Mouse (Mus musculus) stomach, postnatal 0 days (tissue): ENCODE data around the gene Sema3f. TPM values are rescaled to one million over a fixed set of nuclear protein-coding genes. Genes with fewer than 3 reads are reported as not detected.
A peak's percentile ranks its signal among the peaks of the same experiment; 100 is the strongest.

ENCODE experiments used
- ATAC-seq: fragments of 200-750 bp; cut with Nextera tagmentation; 2 replicates; pipeline ENCODE4 v1.8.0; 2017; ENCODE audit not compliant: low FRiP score, low TSS enrichment
- DNase-seq: peaks from one replicate; pipeline ENCODE4 v3.0.0-alpha.2; 2016; ENCODE audit warnings: low spot score
- H3K27ac ChIP-seq: fragments of 300-500 bp; sonication (generic); replicated peaks from 2 replicates; pipeline ENCODE4 v1.5.1; 2014; ENCODE audit warnings: mild to moderate bottlenecking, control low read depth
- H3K27me3 ChIP-seq: fragments of 300-500 bp; sonication (generic); 2 replicates; pipeline ENCODE4 v1.6.1; 2014; ENCODE audit warnings: low read length; ENCODE audit not compliant: control insufficient read depth, insufficient read depth
- H3K36me3 ChIP-seq: fragments of 300-500 bp; sonication (generic); 2 replicates; pipeline ENCODE4 v1.6.1; 2014; ENCODE audit warnings: low read length, mixed read lengths; ENCODE audit not compliant: control insufficient read depth, insufficient read depth
- H3K4me1 ChIP-seq: fragments of 300-500 bp; sonication (generic); replicated peaks from 2 replicates; pipeline ENCODE4 v1.6.1; 2014; ENCODE audit warnings: antibody characterized with exemption; ENCODE audit not compliant: control insufficient read depth, insufficient read depth
- H3K4me2 ChIP-seq: fragments of 300-500 bp; sonication (generic); replicated peaks from 2 replicates; pipeline ENCODE4 v1.6.1; 2014; ENCODE audit warnings: low read depth, mild to moderate bottlenecking, control low read depth, moderate library complexity
- H3K4me3 ChIP-seq: fragments of 300-500 bp; sonication (generic); 2 replicates; pipeline ENCODE4 v1.5.1; 2014; ENCODE audit warnings: low read depth, low read length, control low read depth
- H3K9ac ChIP-seq: fragments of 300-500 bp; sonication (generic); 2 replicates; pipeline ENCODE4 v1.6.1; 2014; ENCODE audit warnings: mild to moderate bottlenecking, low read length, control low read depth, mixed read lengths
- H3K9me3 ChIP-seq: fragments of 300-500 bp; sonication (generic); 2 replicates; pipeline ENCODE4 v1.6.1; 2016; ENCODE audit warnings: low read length; ENCODE audit not compliant: control insufficient read depth
- CTCF ChIP-seq: IDR thresholded peaks from 2 replicates; pipeline ENCODE4 v1.5.1; 2016; ENCODE audit warnings: antibody characterized with exemption, low read depth, mild to moderate bottlenecking, moderate library complexity
- EP300 ChIP-seq: optimal IDR thresholded peaks from 2 replicates; pipeline ENCODE3; 2016; ENCODE audit warnings: antibody characterized with exemption
- WGBS: fragments of 180-500 bp; shearing (Covaris S2); extraction: QIAGEN DNeasy Blood & Tissue Kit; methylation state at CpG from one replicate; pipeline ENCODE4 v1.1.7; 2014; 5-methylcytosine and 5-hydroxymethylcytosine counted together
- polyA plus RNA-seq: library from polyadenylated mRNA; unstranded; fragments of >200 nt; fragmentation: Nextera tagmentation; extraction: Ambion mirVana; gene quantifications from 2 replicates; pipeline ENCODE4 v1.2.1, GENCODE M21; 2015

The Sema3f gene
- polyA plus RNA-seq, 1 experiment from 2014 or later = 11.7 TPM

DNA sequence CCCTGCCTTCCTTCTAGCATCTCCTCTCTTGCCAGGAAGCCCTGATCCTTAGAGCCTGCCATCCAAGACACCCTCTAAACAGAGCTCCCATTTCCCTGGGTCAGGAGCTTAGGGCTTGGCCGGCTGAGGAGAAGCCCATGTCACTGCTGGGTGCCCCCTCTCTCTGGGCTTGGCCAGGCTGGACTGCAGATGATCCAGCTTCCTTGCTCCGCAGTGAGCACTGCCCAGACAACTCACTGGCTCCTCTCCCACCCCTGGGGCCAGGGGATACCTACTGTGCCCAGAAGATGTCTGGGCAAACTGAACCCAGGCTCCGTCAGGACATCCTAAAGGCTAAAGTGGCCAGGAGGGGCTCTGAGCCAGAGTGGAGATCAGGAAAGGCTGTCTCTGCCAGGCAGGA lies 50.3 kb downstream of the Sema3f start:
- H3K4me2 ChIP-seq = no peak overlapping the region
- no peak overlapping the region for H3K9ac ChIP-seq
- WGBS = 89% methylated on average over 3 of the region's 3 CpGs
- H3K4me3 ChIP-seq = no peak overlapping the region
- no peaks in the 10 kb centered on the region for H3K4me1 ChIP-seq
- ATAC-seq (no peak), DNase-seq (no peak)
- no peaks in the 10 kb centered on the region for H3K27me3 ChIP-seq
- H3K27ac ChIP-seq = no peak overlapping the region
- TF ChIP-seq EP300 (no peak), CTCF (no peak)
- H3K36me3 ChIP-seq = no peaks in the 10 kb centered on the region
- H3K9me3 ChIP-seq = no peaks in the 10 kb centered on the region

DNA sequence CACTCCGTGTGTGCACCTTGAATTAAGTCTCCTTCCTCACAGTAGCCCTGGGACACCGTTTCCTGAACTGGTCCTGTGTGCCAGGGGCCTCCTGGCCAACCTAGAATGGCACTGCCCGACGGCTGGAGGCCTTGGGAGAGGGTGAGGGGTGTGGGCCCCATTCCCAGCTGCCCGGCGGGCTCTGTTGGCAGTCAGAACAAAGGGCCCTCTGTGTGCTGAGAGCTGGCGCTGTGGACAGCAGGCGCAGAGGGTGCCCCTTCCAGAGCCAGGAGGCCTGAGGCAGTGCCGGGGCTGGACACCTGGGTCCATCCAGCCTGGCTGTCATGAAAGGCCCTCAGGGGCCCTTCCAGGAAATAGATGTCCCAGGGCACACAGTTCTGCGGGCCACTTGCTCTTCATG lies 50.7 kb downstream of the Sema3f start:
- no peak overlapping the region for H3K4me3 ChIP-seq
- no peaks in the 10 kb centered on the region for H3K27me3 ChIP-seq
- peak; percentile 22; the same call in 1 of the 2 replicates for ATAC-seq
- no peak for TF ChIP-seq CTCF
- TF ChIP-seq EP300 = no peak
- no peak overlapping the region for H3K9ac ChIP-seq
- DNase-seq = peak; percentile 44
- 72% methylated on average over 10 of the region's 10 CpGs for WGBS
- H3K9me3 ChIP-seq = no peaks in the 10 kb centered on the region
- no peak overlapping the region for H3K4me2 ChIP-seq
- H3K27ac ChIP-seq = no peak overlapping the region
- no peaks in the 10 kb centered on the region for H3K36me3 ChIP-seq
- no peaks in the 10 kb centered on the region for H3K4me1 ChIP-seq

DNA sequence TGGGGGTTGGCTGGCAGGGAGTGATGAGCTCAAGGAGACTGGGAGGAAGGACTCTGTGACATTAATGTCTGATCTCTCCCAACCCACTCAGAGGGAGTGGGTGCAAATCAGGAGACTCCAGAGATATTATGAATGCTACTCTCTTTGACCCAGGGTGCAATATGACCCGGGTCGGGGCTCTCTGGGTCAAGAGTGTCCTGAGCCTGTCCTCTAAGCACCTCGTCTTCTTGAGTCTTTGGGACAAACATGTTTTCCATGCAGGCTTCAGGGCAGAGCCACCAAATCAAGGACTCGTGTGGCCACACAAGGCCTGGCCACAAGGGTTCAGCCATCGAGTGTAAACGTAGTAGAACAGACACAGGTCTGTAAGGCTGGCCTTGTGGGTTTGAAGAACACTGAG lies 52.2 kb downstream of the Sema3f start:
- TF ChIP-seq EP300 = no peak
- no peak for TF ChIP-seq CTCF
- no peak overlapping the region for H3K4me2 ChIP-seq
- H3K9ac ChIP-seq = no peak overlapping the region
- no peaks in the 10 kb centered on the region for H3K27me3 ChIP-seq
- 80% methylated on average over 6 of the region's 6 CpGs for WGBS
- no peaks in the 10 kb centered on the region for H3K9me3 ChIP-seq
- no peaks in the 10 kb centered on the region for H3K36me3 ChIP-seq
- no peak overlapping the region for H3K4me3 ChIP-seq
- ATAC-seq (no peak), DNase-seq (no peak)
- H3K27ac ChIP-seq = no peak overlapping the region
- H3K4me1 ChIP-seq = no peaks in the 10 kb centered on the region

DNA sequence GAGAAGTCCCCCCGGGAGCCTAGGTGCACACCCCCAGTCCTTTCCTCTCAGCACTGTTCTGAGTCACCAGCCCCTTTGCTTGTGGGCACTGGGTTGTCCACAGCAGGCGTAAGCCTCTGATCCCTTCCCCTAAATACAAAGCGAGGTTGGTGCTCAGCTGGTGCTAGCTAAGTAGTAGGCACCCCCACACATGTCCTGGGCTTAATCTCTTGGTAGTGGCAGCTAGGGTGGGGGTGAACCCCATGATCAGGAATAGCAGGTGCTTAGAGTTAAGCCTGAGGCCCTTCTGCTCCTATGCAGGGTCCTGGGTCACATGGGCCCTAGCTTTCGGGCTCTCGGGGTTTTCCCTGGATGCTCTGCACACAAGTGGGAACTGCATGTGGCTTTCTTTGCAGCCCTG lies 53.1 kb downstream of the Sema3f start:
- no peak for DNase-seq
- TF ChIP-seq CTCF (no peak), EP300 (no peak)
- no peak for ATAC-seq

DNA sequence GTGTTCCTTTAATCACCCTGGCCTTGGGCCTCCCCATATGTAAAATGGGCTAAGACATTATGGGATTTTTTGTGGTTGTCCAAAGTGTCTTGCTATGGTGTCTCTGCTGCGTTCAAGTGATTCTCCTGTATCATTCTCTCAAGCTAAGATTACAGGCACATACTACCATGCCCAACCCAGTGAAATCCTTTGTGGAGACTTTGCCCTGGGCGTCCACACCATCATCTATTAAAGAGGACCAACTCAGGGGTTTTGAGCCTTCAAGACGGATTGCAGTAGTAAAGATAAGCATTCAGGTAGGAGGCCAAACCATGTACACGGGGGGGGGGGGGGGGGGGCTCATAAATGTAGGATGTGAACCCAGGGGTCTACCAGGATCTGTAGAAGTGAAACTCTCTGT lies 55.7 kb downstream of the Sema3f start:
- no peak overlapping the region for H3K9ac ChIP-seq
- no peaks in the 10 kb centered on the region for H3K27me3 ChIP-seq
- ATAC-seq (no peak), DNase-seq (no peak)
- no peak overlapping the region for H3K27ac ChIP-seq
- 73% methylated on average over 4 of the region's 4 CpGs for WGBS
- H3K4me1 ChIP-seq = no peaks in the 10 kb centered on the region
- H3K4me2 ChIP-seq = no peak overlapping the region
- TF ChIP-seq CTCF = no peak
- TF ChIP-seq EP300 = no peak
- H3K4me3 ChIP-seq = no peak overlapping the region
- no peaks in the 10 kb centered on the region for H3K36me3 ChIP-seq
- H3K9me3 ChIP-seq = no peaks in the 10 kb centered on the region

More for the DNA sequence above, 53.1 kb downstream of the Sema3f start:
- Histone ChIP-seq H3K4me3 (no peak overlapping the region), H3K4me2 (no peak overlapping the region), H3K27ac (no peak overlapping the region), H3K27me3 (no peaks in the 10 kb centered on the region), H3K4me1 (no peaks in the 10 kb centered on the region), H3K36me3 (no peaks in the 10 kb centered on the region), H3K9me3 (no peaks in the 10 kb centered on the region), H3K9ac (no peak overlapping the region)
- WGBS = 86% methylated on average over 5 of the region's 5 CpGs

DNA sequence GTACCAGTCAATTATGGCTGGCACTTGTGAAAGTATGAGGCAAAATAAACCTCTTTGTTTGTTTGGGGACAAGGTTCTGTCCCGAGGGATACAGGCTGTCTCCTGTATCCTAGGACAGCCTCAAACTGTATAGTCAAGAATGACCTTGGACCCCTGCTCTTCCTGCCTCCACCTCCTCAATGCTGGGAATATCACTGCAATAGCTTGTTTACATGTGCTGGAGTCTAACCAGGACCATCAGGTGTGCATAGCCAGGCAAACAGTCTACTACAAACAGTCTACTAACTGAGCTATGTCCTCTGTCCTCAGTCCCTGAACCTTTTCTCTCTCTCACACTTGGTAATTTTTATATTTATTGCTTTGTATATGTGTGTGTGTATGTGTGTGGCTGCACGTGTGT lies 56.8 kb downstream of the Sema3f start:
- Histone ChIP-seq H3K9me3 (no peaks in the 10 kb centered on the region), H3K27me3 (no peaks in the 10 kb centered on the region), H3K36me3 (no peaks in the 10 kb centered on the region), H3K4me3 (no peak overlapping the region), H3K4me1 (no peaks in the 10 kb centered on the region), H3K9ac (no peak overlapping the region), H3K4me2 (no peak overlapping the region), H3K27ac (no peak overlapping the region)
- no peak for TF ChIP-seq CTCF
- no peak for TF ChIP-seq EP300
- no peak for ATAC-seq
- WGBS = 66% methylated on average over 2 of the region's 2 CpGs
- no peak for DNase-seq
